Mouse (Mus musculus) splenic B cell, adult 2 months (primary cell): ENCODE data around the gene Ddb1.

ENCODE experiments used
- DNase-seq: peaks from one replicate; pipeline ENCODE4 v3.0.0-alpha.2; 2011; ENCODE audit warnings: low read depth, low spot score
- H3K27me3 ChIP-seq: 2 replicates; pipeline ENCODE4 v1.6.1; 2012; ENCODE audit warnings: mild to moderate bottlenecking, low read length, moderate library complexity, mixed read lengths; ENCODE audit not compliant: control insufficient read depth, poor library complexity, insufficient read depth, severe bottlenecking
- H3K36me3 ChIP-seq: 2 replicates; pipeline ENCODE4 v1.6.1; 2012; ENCODE audit warnings: mild to moderate bottlenecking, low read length, moderate library complexity, mixed read lengths; ENCODE audit not compliant: control insufficient read depth, poor library complexity, insufficient read depth, severe bottlenecking

Gene Ddb1

GRCm38 (mm10) chr19:10662665-10663064 lies 57.5 kb downstream of the Ddb1 start:
- no peak for DNase-seq
- Histone ChIP-seq H3K36me3 (no peaks in the 10 kb centered on the region), H3K27me3 (no peaks in the 10 kb centered on the region)

GRCm38 (mm10) chr19:10665093-10665492 lies 60.0 kb downstream of the Ddb1 start:
- no peaks in the 10 kb centered on the region for H3K27me3 ChIP-seq
- DNase-seq, result no peak
- H3K36me3 ChIP-seq, result no peaks in the 10 kb centered on the region

- no peaks in the 10 kb centered on the region for H3K27me3 ChIP-seq
- peak; percentile 79 for DNase-seq
- H3K36me3 ChIP-seq, result no peaks in the 10 kb centered on the region
Observed at GRCm38 (mm10) chr19:10665499-10665898, 60.4 kb downstream of the Ddb1 start.

- Histone ChIP-seq H3K27me3 (no peaks in the 10 kb centered on the region), H3K36me3 (no peaks in the 10 kb centered on the region)
- DNase-seq, result no peak
Observed at GRCm38 (mm10) chr19:10671319-10671718, 66.2 kb downstream of the Ddb1 start.

GRCm38 (mm10) chr19:10671854-10672417 lies 66.8 kb downstream of the Ddb1 start:
- no peaks in the 10 kb centered on the region for H3K27me3 ChIP-seq
- no peak for DNase-seq
- no peaks in the 10 kb centered on the region for H3K36me3 ChIP-seq

GRCm38 (mm10) chr19:10673275-10673674 lies 68.1 kb downstream of the Ddb1 start:
- H3K36me3 ChIP-seq, result no peaks in the 10 kb centered on the region
- DNase-seq, result no peak
- H3K27me3 ChIP-seq, result no peaks in the 10 kb centered on the region

- no peak for DNase-seq
- Histone ChIP-seq H3K27me3 (no peaks in the 10 kb centered on the region), H3K36me3 (no peaks in the 10 kb centered on the region)
Observed at GRCm38 (mm10) chr19:10676656-10677055, 71.5 kb downstream of the Ddb1 start.

GRCm38 (mm10) chr19:10677915-10678771 lies 73.0 kb downstream of the Ddb1 start, which contains the start of gene Pga5:
Gene Pga5 (minus strand): TSS chr19:10678071.
- Histone ChIP-seq H3K27me3 (no peaks in the 10 kb centered on the region), H3K36me3 (no peaks in the 10 kb centered on the region)
- peak; percentile 87 for DNase-seq

GRCm38 (mm10) chr19:10678772-10679067 lies 73.6 kb downstream of the Ddb1 start:
- no peak for DNase-seq
- no peaks in the 10 kb centered on the region for H3K27me3 ChIP-seq
- no peaks in the 10 kb centered on the region for H3K36me3 ChIP-seq
